Mouse (Mus musculus) embryonic fibroblast, embryonic 13.5 days (primary cell): ENCODE measurements at regions not wholly inside any gene's neighbourhood (a gene's known extent, or its start where the extent isn't known, plus 50 kb on each side); places are given as distances from the start of the nearest gene placed in this dataset.

Source experiments
- CTCF ChIP-seq: IDR thresholded peaks from 2 replicates; pipeline ENCODE4 v1.5.1; 2011; ENCODE audit warnings: mild to moderate bottlenecking, control low read depth, low read length, moderate library complexity, borderline replicate concordance; ENCODE audit not compliant: insufficient read depth
- POLR2A ChIP-seq: IDR thresholded peaks from 2 replicates; pipeline ENCODE4 v1.6.1; 2011; ENCODE audit warnings: low read depth, mild to moderate bottlenecking, control low read depth, low read length, moderate library complexity

DNA sequence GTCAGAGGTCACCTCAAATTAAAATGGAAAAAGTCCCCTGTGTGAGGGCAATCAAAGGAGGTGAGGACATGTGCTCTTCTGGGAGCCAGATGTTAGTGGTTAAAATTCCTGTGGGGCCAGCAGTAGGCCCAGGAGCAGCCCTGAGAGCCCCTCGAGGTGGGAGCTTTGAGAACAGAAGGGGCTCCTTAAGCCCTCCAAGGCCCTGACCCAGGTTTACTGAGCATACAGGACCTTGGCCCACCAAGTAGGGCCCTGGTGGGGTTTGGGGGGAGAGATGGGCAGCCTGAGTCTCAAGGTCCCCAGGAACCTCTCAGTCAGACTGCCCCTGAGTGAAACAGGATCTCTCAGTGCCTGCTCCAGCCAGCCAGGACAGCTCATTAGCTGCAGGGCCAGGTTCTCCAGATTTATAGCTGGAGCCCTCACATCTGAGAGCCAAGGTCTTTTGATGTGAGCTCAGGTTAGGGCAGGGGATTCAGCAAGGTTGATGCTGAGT, 65.4 kb upstream of the Laptm4a start:
- TF ChIP-seq CTCF (no peak), POLR2A (no peak)
